Mouse (Mus musculus): Measurements from ENCODE around the gene Slc25a15.

GRCm38 (mm10) chr8:22359882-22360281 lies 38.5 kb downstream of the Slc25a15 start:
- no peak for TF ChIP-seq CTCF (IDR thresholded peaks at IDR 0.05; ENCODE audit: low read depth)
- no peak for TF ChIP-seq EP300 (IDR thresholded peaks at IDR 0.05; ENCODE audit: low read depth)

Measured in liver, postnatal 0 days (tissue).